Mouse (Mus musculus): Measurements from ENCODE around the gene Wdtc1.

GRCm38 (mm10) chr4:133263756-133264155 lies 89.5 kb downstream of the Wdtc1 start:
- TF ChIP-seq POLR2AphosphoS2 (IDR thresholded peaks at IDR 0.05; ENCODE audit: low read depth, low read length) (no peak), KAT2A (IDR thresholded peaks at IDR 0.05; ENCODE audit: insufficient replicate concordance, low read length) (no peak), CTCF (conservative IDR thresholded peaks at IDR 0.05 in 1 of 2, IDR thresholded peaks at IDR 0.05 in 1 of 2; ENCODE audit: low read depth in 2 of 2, low read length in 2 of 2) (no peak), EP300 (IDR thresholded peaks at IDR 0.05; ENCODE audit: low read length) (no peak), POLR2A (IDR thresholded peaks at IDR 0.05; ENCODE audit: low read depth, low read length) (no peak), NRF1 (IDR thresholded peaks at IDR 0.05; ENCODE audit: low read depth, low read length) (no peak)
